Mouse (Mus musculus) thymus, adult 2 months (tissue): Measurements from ENCODE around the gene Btbd2.

ENCODE experiments used
- CTCF ChIP-seq: fragments of 200-500 bp; IDR thresholded peaks from 2 replicates; pipeline ENCODE4 v1.5.1; 2012; ENCODE audit warnings: mild to moderate bottlenecking, control low read depth, low read length, moderate library complexity, borderline replicate concordance; ENCODE audit not compliant: control insufficient read depth, poor library complexity, insufficient read depth; ENCODE audit errors: extremely low read depth
- POLR2A ChIP-seq: fragments of 200-500 bp; IDR thresholded peaks from 2 replicates; pipeline ENCODE4 v1.6.1; 2012; ENCODE audit warnings: mild to moderate bottlenecking, low read length, control low read depth, moderate library complexity; ENCODE audit not compliant: control insufficient read depth, poor library complexity, insufficient read depth; ENCODE audit errors: extremely low read depth

DNA sequence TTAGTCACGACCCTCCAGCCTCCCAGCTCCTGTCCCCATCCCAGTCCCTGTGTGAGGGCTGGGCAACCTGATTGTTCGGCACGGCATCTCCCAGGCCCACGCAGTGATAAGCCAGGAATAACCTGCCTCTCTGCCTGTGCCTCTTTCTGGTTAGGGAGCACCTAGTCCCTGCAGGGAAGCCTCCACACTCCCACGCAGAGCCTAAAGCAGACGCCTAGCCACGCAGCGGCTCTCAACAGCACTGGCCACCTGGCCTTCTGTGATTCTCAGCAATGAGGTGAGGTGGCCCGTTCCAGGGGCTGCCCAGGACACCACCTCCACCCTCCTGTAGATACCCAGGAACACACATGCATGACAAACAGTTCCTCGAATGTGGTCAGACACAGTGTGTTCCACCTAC is 6.5 kb downstream of the Btbd2 start:
- TF ChIP-seq POLR2A (no peak), CTCF (no peak)
